Mouse (Mus musculus): ENCODE results near the gene Mesd. TPM values are rescaled to one million over a fixed set of nuclear protein-coding genes. Genes with fewer than 3 reads are reported as not detected.
A peak's percentile ranks its signal among the peaks of the same experiment; 100 is the strongest.
"Not testable (repeated sequence)": the region's sequence is repeated elsewhere in the genome, so short reads cannot be mapped to it uniquely, and the experiment has no call there.

Gene Mesd
- polyA plus RNA-seq, 1 experiment = 39.7 TPM

DNA sequence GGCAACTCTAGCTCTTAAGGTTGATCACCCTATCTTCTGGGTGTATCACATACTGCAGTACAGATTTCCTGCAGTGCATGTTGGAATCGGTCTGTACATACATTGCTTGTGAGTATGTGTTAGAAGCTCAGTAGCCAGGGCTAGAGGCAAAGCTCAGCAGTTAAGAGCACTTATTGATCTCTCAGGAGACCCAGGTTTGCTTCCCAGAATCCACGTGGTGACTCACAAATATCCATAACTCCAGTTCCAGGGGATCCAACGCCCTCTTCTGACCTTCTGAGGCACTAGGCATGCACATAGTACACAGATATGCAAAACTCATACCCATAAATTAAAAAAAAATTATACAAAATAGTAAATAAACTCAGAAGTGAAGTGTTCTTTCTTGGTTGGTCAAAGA, 7.2 kb upstream of the Mesd start:
- no peak overlapping the region for H3K4me3 ChIP-seq (ENCODE audit: insufficient read depth, low read length)
- no peak overlapping the region for H3K27ac ChIP-seq (ENCODE audit: insufficient read depth, low read depth, low read length)
- TF ChIP-seq POLR2A (IDR thresholded peaks at IDR 0.05; ENCODE audit: borderline replicate concordance, low read depth, low read length) (no peak), CTCF (IDR thresholded peaks at IDR 0.05; ENCODE audit: low read depth, low read length) (no peak)
- H3K4me1 ChIP-seq (ENCODE audit: control insufficient read depth, insufficient read depth, low read length) = peaks cover 31% of the 10 kb centered on the region

DNA sequence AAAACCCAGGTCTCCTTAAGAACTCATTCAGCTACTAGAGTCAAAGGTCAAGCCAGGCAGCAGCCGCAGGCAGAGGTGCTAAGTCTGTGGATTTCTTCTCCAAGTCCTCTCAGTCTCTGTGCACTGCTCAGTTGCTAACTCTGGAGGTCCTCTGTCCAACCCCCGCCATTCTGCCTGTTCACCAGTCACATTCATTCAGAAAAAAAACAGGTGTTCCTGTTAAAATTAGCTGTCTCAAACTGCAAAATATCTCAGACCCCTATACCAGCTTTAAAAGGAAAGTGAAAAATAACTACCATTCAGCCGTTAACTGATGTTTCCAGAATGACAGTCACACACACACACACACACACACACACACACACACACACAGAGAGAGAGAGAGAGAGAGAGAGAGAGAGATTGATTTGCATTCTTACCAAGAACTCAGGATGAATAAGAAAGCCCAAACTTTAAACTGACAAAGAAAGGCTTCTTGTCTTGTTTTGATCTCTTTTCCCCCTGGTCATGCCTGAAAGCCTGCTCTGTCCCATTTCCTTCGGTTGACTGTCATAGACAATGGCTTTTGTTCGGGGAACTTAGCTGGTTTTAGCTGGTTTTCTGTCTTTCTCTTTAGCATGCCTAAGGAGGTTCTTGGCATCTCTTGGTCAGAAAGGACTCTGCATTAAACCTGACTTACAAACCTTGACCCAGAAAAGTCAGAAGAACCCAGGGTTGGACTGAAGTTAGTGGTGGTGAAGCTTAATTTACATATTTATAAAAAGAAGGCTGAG, 5.4 kb upstream of the Mesd start:
- Histone ChIP-seq H3K4me1 (ENCODE audit: control insufficient read depth, insufficient read depth, low read length) (peaks cover 35% of the 10 kb centered on the region), H3K4me3 (ENCODE audit: insufficient read depth, low read length) (0 out of 2 replicates have a peak overlapping the region, but pooled peaks have one; percentile 13), H3K27ac (ENCODE audit: insufficient read depth, low read depth, low read length) (peak overlapping the region; percentile 63)
- TF ChIP-seq CTCF (IDR thresholded peaks at IDR 0.05; ENCODE audit: low read depth, low read length) = no peak
- no peak for TF ChIP-seq POLR2A (IDR thresholded peaks at IDR 0.05; ENCODE audit: borderline replicate concordance, low read depth, low read length)

DNA sequence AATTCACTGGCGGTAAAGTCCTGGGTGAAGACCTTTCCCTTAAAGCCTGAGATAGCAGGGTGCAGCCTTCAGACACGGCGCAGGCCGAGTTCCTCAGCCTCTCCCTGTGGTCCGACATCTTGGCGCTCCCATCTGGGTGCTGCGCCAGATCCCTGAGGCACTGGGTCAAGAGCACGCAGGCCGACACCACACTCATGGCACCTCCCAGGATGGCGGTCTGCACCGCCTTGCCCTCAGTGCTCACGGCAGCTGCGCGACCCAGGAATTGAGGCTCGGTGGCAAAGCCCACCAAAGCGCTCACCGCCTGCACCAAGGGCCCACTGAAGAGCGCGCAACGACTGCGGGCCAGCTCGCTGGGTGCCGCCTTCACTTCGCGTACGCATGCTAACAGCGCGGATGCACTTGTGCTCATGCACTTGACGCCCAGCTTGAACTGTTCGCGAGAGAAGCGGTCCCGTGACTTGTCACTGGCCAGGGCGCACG, 2.1 kb upstream of the Mesd start:
- no peak overlapping the region for H3K27ac ChIP-seq (ENCODE audit: insufficient read depth, low read depth, low read length)
- peaks cover 41% of the 10 kb centered on the region for H3K4me1 ChIP-seq (ENCODE audit: control insufficient read depth, insufficient read depth, low read length)
- TF ChIP-seq POLR2A (IDR thresholded peaks at IDR 0.05; ENCODE audit: borderline replicate concordance, low read depth, low read length) = no peak
- TF ChIP-seq CTCF (IDR thresholded peaks at IDR 0.05; ENCODE audit: low read depth, low read length) = no peak
- H3K4me3 ChIP-seq (ENCODE audit: insufficient read depth, low read length) = peak overlapping the region; percentile 61

GRCm38 (mm10) chr7:83882633-83883275, 1.5 kb upstream of the Mesd start:
- TF ChIP-seq POLR2A (IDR thresholded peaks at IDR 0.05; ENCODE audit: borderline replicate concordance, low read depth, low read length) (no peak), CTCF (IDR thresholded peaks at IDR 0.05; ENCODE audit: low read depth, low read length) (no peak)
- H3K4me1 ChIP-seq (ENCODE audit: control insufficient read depth, insufficient read depth, low read length) = peaks cover 38% of the 10 kb centered on the region
- H3K4me3 ChIP-seq (ENCODE audit: insufficient read depth, low read length) = peak overlapping the region; percentile 61
- peak overlapping the region; percentile 84 for H3K27ac ChIP-seq (ENCODE audit: insufficient read depth, low read depth, low read length)

DNA sequence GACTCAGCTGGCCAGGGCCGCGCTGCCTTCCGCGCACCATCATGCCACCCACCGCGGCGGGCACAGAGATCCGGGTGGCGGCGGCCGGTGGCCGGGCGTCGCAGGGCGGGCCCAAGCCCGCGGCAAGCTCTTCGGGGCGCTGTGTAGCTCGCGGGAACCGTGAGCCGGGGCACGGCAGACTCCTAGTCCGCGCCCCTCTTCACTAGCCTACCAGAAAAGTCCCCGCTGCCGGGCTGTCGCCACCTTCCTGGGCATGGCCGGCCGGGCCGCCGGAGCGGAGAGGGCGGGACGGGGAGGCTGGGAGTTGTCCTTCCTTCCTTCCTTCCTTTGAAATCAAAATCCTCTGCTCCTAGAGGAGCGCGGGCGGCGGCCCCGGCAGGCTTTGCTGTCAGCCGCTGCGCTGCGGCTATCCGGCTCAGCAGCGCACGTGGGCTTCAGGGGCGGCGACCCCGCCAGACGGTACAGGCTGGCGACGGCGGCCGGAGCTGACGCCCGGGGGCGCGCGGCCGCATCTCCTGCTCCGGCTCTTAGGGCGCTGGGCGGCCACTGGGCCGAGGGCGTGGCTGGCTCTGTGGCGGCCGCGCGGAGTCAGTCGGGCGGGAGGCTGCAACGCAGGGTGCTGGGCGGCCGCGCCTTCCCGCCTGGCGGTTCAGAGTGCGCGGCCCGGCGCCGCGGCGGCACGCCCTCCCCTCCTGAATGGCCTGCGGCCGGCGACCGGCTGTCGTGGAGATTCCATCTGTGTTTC, 818 bp upstream of the Mesd start:
- Histone ChIP-seq H3K4me1 (ENCODE audit: control insufficient read depth, insufficient read depth, low read length) (peaks cover 31% of the 10 kb centered on the region), H3K4me3 (ENCODE audit: insufficient read depth, low read length) (peak overlapping the region; percentile 61), H3K27ac (ENCODE audit: insufficient read depth, low read depth, low read length) (peak overlapping the region; percentile 84)
- TF ChIP-seq POLR2A (IDR thresholded peaks at IDR 0.05; ENCODE audit: borderline replicate concordance, low read depth, low read length) (no peak), CTCF (IDR thresholded peaks at IDR 0.05; ENCODE audit: low read depth, low read length) (no peak)

- TF ChIP-seq POLR2A (IDR thresholded peaks at IDR 0.05; ENCODE audit: borderline replicate concordance, low read depth, low read length) (no peak), CTCF (IDR thresholded peaks at IDR 0.05; ENCODE audit: low read depth, low read length) (no peak)
- Histone ChIP-seq H3K27ac (ENCODE audit: insufficient read depth, low read depth, low read length) (no peak overlapping the region), H3K4me1 (ENCODE audit: control insufficient read depth, insufficient read depth, low read length) (peaks cover 23% of the 10 kb centered on the region), H3K4me3 (ENCODE audit: insufficient read depth, low read length) (peak overlapping the region; percentile 61)
Observed at GRCm38 (mm10) chr7:83884921-83885532, 761 bp downstream of the Mesd start.

DNA sequence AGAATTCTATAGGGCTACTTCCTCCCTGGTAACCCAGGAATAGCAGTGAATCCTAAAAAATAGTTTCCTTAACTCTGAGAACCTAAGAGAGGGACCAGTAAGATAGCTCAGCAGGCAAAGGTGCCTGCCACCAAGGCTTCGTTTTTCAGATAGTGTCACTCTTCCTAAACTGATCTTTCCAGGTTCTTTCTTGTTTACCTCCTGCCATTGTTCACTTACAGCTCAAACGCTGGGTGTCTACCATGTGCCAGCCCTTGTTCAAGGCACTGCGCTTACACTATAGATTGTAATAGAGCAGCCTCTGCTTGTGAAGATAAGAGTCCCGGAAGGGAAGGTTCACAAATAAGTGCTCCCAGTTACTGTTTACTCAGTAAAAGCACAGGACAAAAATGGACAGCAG, 1.6 kb downstream of the Mesd start:
- no peak for TF ChIP-seq CTCF (IDR thresholded peaks at IDR 0.05; ENCODE audit: low read depth, low read length)
- no peak for TF ChIP-seq POLR2A (IDR thresholded peaks at IDR 0.05; ENCODE audit: borderline replicate concordance, low read depth, low read length)
- H3K4me3 ChIP-seq (ENCODE audit: insufficient read depth, low read length) = no peak overlapping the region
- no peak overlapping the region for H3K27ac ChIP-seq (ENCODE audit: insufficient read depth, low read depth, low read length)
- H3K4me1 ChIP-seq (ENCODE audit: control insufficient read depth, insufficient read depth, low read length) = peaks cover 20% of the 10 kb centered on the region

- TF ChIP-seq POLR2A (IDR thresholded peaks at IDR 0.05; ENCODE audit: borderline replicate concordance, low read depth, low read length) = no peak
- TF ChIP-seq CTCF (IDR thresholded peaks at IDR 0.05; ENCODE audit: low read depth, low read length) = no peak
- H3K4me1 ChIP-seq (ENCODE audit: control insufficient read depth, insufficient read depth, low read length) = peaks cover 20% of the 10 kb centered on the region
- H3K4me3 ChIP-seq (ENCODE audit: insufficient read depth, low read length) = no peak overlapping the region
- H3K27ac ChIP-seq (ENCODE audit: insufficient read depth, low read depth, low read length) = no peak overlapping the region
Observed at GRCm38 (mm10) chr7:83886366-83887129, 2.3 kb downstream of the Mesd start.

DNA sequence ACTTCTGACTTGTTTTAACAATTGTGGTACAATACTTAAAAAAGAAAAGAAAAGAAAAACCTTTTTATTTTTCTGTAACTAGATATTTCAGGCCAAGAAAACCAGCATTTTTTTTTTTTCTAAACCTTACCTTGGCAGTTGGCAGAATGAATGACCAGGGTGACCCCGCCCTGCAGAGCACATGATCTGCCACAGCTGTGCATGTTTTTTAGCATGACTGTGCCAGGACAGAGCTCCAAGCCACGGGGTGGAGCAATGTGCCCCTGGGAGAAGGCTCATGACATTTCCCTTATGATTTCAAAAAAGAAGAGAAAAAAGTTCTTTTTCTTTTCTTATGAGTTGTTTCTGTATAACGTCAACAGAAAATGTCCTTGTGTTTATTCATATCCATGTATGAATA, 5.1 kb downstream of the Mesd start:
- no peak overlapping the region for H3K27ac ChIP-seq (ENCODE audit: insufficient read depth, low read depth, low read length)
- peaks cover 20% of the 10 kb centered on the region for H3K4me1 ChIP-seq (ENCODE audit: control insufficient read depth, insufficient read depth, low read length)

DNA sequence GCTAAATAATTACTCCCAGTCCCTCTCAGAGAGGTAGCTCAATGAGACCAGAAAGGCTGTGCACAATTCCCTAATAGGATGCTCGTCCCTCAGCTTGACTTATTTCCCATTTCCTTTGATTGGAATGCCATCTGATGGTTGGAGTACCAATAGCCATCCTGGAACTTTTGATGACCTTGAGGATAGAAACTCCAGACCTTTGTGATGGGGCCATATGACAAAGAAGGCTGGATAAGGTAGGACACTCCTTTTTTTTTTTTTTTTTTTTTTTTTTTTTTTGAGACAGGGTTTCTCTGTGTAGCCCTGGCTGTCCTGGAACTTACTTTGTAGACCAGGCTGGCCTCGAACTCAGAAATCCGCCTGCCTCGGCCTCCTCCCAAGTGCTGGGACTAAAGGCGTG, 5.7 kb downstream of the Mesd start:
- H3K27ac ChIP-seq (ENCODE audit: insufficient read depth, low read depth, low read length) = not testable (repeated sequence)
- H3K4me1 ChIP-seq (ENCODE audit: control insufficient read depth, insufficient read depth, low read length) = peaks cover 18% of the 10 kb centered on the region

More for the DNA sequence above, 5.1 kb downstream of the Mesd start:
- no peak overlapping the region for H3K4me3 ChIP-seq (ENCODE audit: insufficient read depth, low read length)
- no peak for TF ChIP-seq CTCF (IDR thresholded peaks at IDR 0.05; ENCODE audit: low read depth, low read length)
- no peak for TF ChIP-seq POLR2A (IDR thresholded peaks at IDR 0.05; ENCODE audit: borderline replicate concordance, low read depth, low read length)

More for the DNA sequence above, 5.7 kb downstream of the Mesd start:
- H3K4me3 ChIP-seq (ENCODE audit: insufficient read depth, low read length) = not testable (repeated sequence)

All from bone marrow macrophage, adult 2 months (primary cell).